Mouse (Mus musculus) forebrain, embryonic 16.5 days (tissue): ENCODE data around the gene Klra10. TPM values are rescaled to one million over a fixed set of nuclear protein-coding genes. Genes with fewer than 3 reads are reported as not detected.
"Not testable (repeated sequence)": the region's sequence is repeated elsewhere in the genome, so short reads cannot be mapped to it uniquely, and the experiment has no call there.

Experiments used
- ATAC-seq: fragments of 200-750 bp; cut with Nextera tagmentation; 2 replicates; pipeline ENCODE4 v1.8.0; 2017; ENCODE audit warnings: mild to moderate bottlenecking, moderate library complexity
- H3K27ac ChIP-seq: fragments of 300-500 bp; sonication (generic); 2 replicates; pipeline ENCODE4 v1.5.1; 2014; ENCODE audit warnings: low read length, control low read depth
- H3K27me3 ChIP-seq: fragments of 300-500 bp; sonication (generic); replicated peaks from 2 replicates; pipeline ENCODE4 v1.6.1; 2014; ENCODE audit warnings: low read length; ENCODE audit not compliant: control insufficient read depth, insufficient read depth
- H3K36me3 ChIP-seq: fragments of 300-500 bp; sonication (generic); 2 replicates; pipeline ENCODE4 v1.6.1; 2014; ENCODE audit not compliant: control insufficient read depth, insufficient read depth
- H3K4me1 ChIP-seq: fragments of 300-500 bp; sonication (generic); replicated peaks from 2 replicates; pipeline ENCODE4 v1.6.1; 2014; ENCODE audit warnings: low read length; ENCODE audit not compliant: control insufficient read depth, insufficient read depth
- H3K4me2 ChIP-seq: fragments of 300-500 bp; sonication (generic); 2 replicates; pipeline ENCODE4 v1.6.1; 2014; ENCODE audit warnings: mild to moderate bottlenecking, low read length, control low read depth
- H3K4me3 ChIP-seq: fragments of 300-500 bp; sonication (generic); replicated peaks from 2 replicates; pipeline ENCODE4 v1.5.1; 2014; ENCODE audit warnings: mild to moderate bottlenecking, low read length, control low read depth
- H3K9ac ChIP-seq: fragments of 300-500 bp; sonication (generic); replicated peaks from 2 replicates; pipeline ENCODE4 v1.6.1; 2014; ENCODE audit warnings: low read depth, low read length, control low read depth
- H3K9me3 ChIP-seq: fragments of 300-500 bp; sonication (generic); 2 replicates; pipeline ENCODE4 v1.6.1; 2016; ENCODE audit warnings: low read length; ENCODE audit not compliant: control insufficient read depth
- WGBS: fragments of 180-500 bp; shearing (Covaris S2); extraction: QIAGEN DNeasy Blood & Tissue Kit; methylation state at CpG from one replicate; pipeline ENCODE4 v1.1.7; 2014; 5-methylcytosine and 5-hydroxymethylcytosine counted together
- polyA plus RNA-seq: library from polyadenylated mRNA; unstranded; fragments of >200 nt; fragmentation: Nextera tagmentation; extraction: Ambion mirVana; gene quantifications from 2 replicates; pipeline ENCODE4 v1.2.1, GENCODE M21; 2015

Gene Klra10
- not detected in 2 replicates for polyA plus RNA-seq

GRCm38 (mm10) chr6:130281828-130282227 lies at the start of gene Klra10:
Gene Klra10 (minus strand): TSS chr6:130281928.
- H3K4me2 ChIP-seq, H3K27me3 ChIP-seq, H3K4me3 ChIP-seq, H3K9ac ChIP-seq, H3K36me3 ChIP-seq, H3K9me3 ChIP-seq, H3K4me1 ChIP-seq, ATAC-seq, H3K27ac ChIP-seq: not testable (repeated sequence)
- 85% methylated on average over 1 of the region's 1 CpGs for WGBS

DNA sequence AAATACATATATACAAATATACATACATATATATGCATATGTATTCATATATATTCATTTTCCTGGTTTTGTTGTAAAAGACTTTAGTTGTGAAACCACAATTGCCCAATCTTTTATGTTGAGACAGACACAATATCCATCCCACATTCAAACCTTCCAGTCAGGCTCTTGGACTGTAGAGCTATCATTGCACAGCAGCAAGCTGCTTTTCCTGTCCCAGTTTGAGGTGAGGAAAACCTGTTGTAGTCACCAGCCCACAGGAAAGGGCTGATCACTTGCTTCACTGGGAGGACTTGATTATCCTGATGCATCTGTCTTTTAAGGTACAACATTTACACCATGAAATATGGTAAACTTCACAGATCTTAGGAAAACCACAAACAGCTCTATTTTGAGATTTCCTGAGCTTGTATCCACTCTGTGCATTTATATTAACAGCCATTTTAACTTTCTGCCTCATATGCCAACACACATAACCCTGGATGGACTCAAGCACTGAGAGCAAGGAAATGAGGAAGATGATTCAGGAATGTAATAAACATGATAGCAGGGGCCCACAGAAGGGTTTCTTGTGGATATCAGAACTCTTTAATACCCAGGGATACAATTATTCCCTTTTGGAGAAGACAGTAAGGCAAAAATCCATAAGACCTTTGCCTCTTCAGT lies 6.4 kb upstream of the Klra10 start:
- Histone ChIP-seq H3K4me2 (no peak overlapping the region), H3K27me3 (no peaks in the 10 kb centered on the region), H3K36me3 (no peaks in the 10 kb centered on the region), H3K9ac (no peak overlapping the region), H3K9me3 (no peaks in the 10 kb centered on the region; the same call in 1 of the 2 replicates), H3K27ac (no peak overlapping the region), H3K4me3 (no peak overlapping the region), H3K4me1 (no peaks in the 10 kb centered on the region)
- no peak for ATAC-seq

GRCm38 (mm10) chr6:130255326-130255725 lies 26.4 kb downstream of the Klra10 start:
- no peaks in the 10 kb centered on the region for H3K4me1 ChIP-seq
- WGBS = 95% methylated on average over 2 of the region's 2 CpGs
- no peak overlapping the region for H3K9ac ChIP-seq
- no peaks in the 10 kb centered on the region for H3K27me3 ChIP-seq
- no peak overlapping the region for H3K4me3 ChIP-seq
- H3K36me3 ChIP-seq = no peaks in the 10 kb centered on the region
- H3K27ac ChIP-seq = no peak overlapping the region
- no peak for ATAC-seq
- no peak overlapping the region for H3K4me2 ChIP-seq
- peaks cover 5% of the 10 kb centered on the region; the same call in 1 of the 2 replicates for H3K9me3 ChIP-seq

DNA sequence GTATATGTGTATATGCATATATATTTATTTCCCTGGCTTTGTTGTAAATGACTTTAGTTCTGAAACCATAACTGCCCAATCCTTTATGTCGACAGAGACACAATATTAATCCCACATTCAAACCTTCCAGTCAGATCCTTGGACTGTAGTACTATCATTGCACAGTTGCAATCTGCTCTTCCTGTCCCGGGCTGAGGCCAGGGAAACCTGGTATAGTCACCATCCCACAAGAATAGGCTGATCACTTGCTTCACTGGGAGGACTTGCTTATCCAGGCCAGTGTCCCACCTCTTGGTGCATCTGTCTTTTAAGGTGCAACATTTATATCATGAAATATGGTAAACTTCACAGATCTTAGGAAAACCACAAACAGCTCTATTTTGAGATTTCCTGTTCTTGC lies 44.2 kb downstream of the Klra10 start:
- Histone ChIP-seq H3K9ac (no peak overlapping the region), H3K4me2 (no peak overlapping the region), H3K27ac (no peak overlapping the region), H3K36me3 (no peaks in the 10 kb centered on the region), H3K4me3 (no peak overlapping the region), H3K9me3 (no peaks in the 10 kb centered on the region; the same call in 1 of the 2 replicates), H3K27me3 (no peaks in the 10 kb centered on the region), H3K4me1 (no peaks in the 10 kb centered on the region)
- no peak for ATAC-seq
- WGBS = 71% methylated on average over 2 of the region's 2 CpGs

- Histone ChIP-seq H3K4me1 (no peaks in the 10 kb centered on the region), H3K36me3 (no peaks in the 10 kb centered on the region), H3K9me3 (no peaks in the 10 kb centered on the region; the same call in 1 of the 2 replicates), H3K9ac (no peak overlapping the region), H3K27ac (no peak overlapping the region), H3K4me2 (no peak overlapping the region), H3K4me3 (no peak overlapping the region), H3K27me3 (no peaks in the 10 kb centered on the region)
- WGBS = 54% methylated on average over 1 of the region's 1 CpGs
- no peak for ATAC-seq
Observed at GRCm38 (mm10) chr6:130236635-130237034, 45.1 kb downstream of the Klra10 start.

DNA sequence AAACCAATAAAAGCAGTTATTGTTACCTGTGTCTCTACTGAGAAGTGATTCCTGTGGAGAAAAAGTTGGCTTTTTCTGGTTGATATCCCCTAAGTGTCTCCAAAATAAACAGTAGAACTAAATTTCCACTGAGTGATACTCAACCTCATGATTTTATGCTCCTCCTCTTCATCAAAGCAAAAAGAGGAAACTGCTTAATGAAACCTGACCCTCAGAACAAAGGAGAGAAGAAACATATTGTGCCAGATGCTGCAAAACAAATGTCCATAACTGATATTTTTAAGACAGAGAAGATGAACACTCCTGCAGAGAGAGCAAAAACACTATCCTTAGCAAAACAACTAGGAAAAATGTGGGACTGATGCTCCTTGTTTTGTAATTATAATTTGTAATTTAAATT lies 48.5 kb downstream of the Klra10 start, which contains the start of gene Klra7:
Gene Klra7, minus strand, starts transcription at position 101 of the 400 bp plus-strand sequence.
- ATAC-seq = no peak
- Histone ChIP-seq H3K4me1 (no peaks in the 10 kb centered on the region), H3K9ac (no peak within 1 kb of the TSS), H3K36me3 (no peaks in the 10 kb centered on the region), H3K27me3 (no peaks in the 10 kb centered on the region), H3K4me3 (no peak within 1 kb of the TSS), H3K4me2 (no peak within 1 kb of the TSS), H3K9me3 (0 out of 2 replicates have a peak, but pooled peaks cover 2% of the 10 kb centered on the region), H3K27ac (no peak within 1 kb of the TSS)

Other genes starting within 250 kb of the Klra10 start
- not detected in 2 replicates for gene Klra4, start 214.7 kb downstream of the Klra10 start, polyA plus RNA-seq
- gene Klra8, start 152.0 kb downstream of the Klra10 start, polyA plus RNA-seq = not detected in 2 replicates
- gene Klra9, start 88.8 kb downstream of the Klra10 start, polyA plus RNA-seq = not detected in 2 replicates
- not detected in 2 replicates for gene Klra7, start 48.6 kb downstream of the Klra10 start, polyA plus RNA-seq
- not detected in 2 replicates for gene Klra3, start 55.6 kb upstream of the Klra10 start, polyA plus RNA-seq
- gene Klra1, start 104.9 kb upstream of the Klra10 start, polyA plus RNA-seq = not detected in 2 replicates